Mouse (Mus musculus) hindbrain, embryonic 13.5 days (tissue): Measurements from ENCODE around the gene Pcgf1. TPM values are rescaled to one million over a fixed set of nuclear protein-coding genes. Genes with fewer than 3 reads are reported as not detected.

Experiments
- ATAC-seq: fragments of 200-750 bp; cut with Nextera tagmentation; 2 replicates; pipeline ENCODE4 v1.8.0; 2017; ENCODE audit warnings: moderate TSS enrichment; ENCODE audit not compliant: low FRiP score
- H3K27ac ChIP-seq: fragments of 300-500 bp; sonication (generic); 2 replicates; pipeline ENCODE4 v1.5.1; 2015; ENCODE audit warnings: inconsistent platforms, mild to moderate bottlenecking, moderate library complexity
- H3K27me3 ChIP-seq: fragments of 300-500 bp; sonication (generic); 2 replicates; pipeline ENCODE4 v1.6.1; 2015; ENCODE audit warnings: mild to moderate bottlenecking, inconsistent platforms
- H3K36me3 ChIP-seq: fragments of 300-500 bp; sonication (generic); 2 replicates; pipeline ENCODE4 v1.6.1; 2015; ENCODE audit warnings: mild to moderate bottlenecking, inconsistent platforms
- H3K4me1 ChIP-seq: fragments of 300-500 bp; sonication (generic); replicated peaks from 2 replicates; pipeline ENCODE4 v1.6.1; 2015; ENCODE audit warnings: inconsistent platforms
- H3K4me2 ChIP-seq: fragments of 300-500 bp; sonication (generic); 2 replicates; pipeline ENCODE4 v1.6.1; 2015; ENCODE audit warnings: inconsistent platforms, mild to moderate bottlenecking, moderate library complexity
- H3K4me3 ChIP-seq: fragments of 300-500 bp; sonication (generic); 2 replicates; pipeline ENCODE4 v1.5.1; 2015; ENCODE audit warnings: mild to moderate bottlenecking, inconsistent platforms
- H3K9ac ChIP-seq: fragments of 300-500 bp; sonication (generic); 2 replicates; pipeline ENCODE4 v1.6.1; 2015; ENCODE audit warnings: mild to moderate bottlenecking, inconsistent platforms
- H3K9me3 ChIP-seq: fragments of 300-500 bp; sonication (generic); 2 replicates; pipeline ENCODE4 v1.6.1; 2016; ENCODE audit warnings: inconsistent platforms
- WGBS: fragments of 180-500 bp; shearing (Covaris S2); methylation state at CpG from one replicate; pipeline ENCODE4 v1.1.7; 2015; 5-methylcytosine and 5-hydroxymethylcytosine counted together
- polyA plus RNA-seq: library from polyadenylated mRNA; unstranded; fragments of >200 nt; fragmentation: Nextera tagmentation; extraction: Ambion mirVana; gene quantifications from 2 replicates; pipeline ENCODE4 v1.2.1, GENCODE M21; 2015

Pcgf1 gene
- polyA plus RNA-seq = 45.6 and 47.1 TPM in 2 replicates

DNA sequence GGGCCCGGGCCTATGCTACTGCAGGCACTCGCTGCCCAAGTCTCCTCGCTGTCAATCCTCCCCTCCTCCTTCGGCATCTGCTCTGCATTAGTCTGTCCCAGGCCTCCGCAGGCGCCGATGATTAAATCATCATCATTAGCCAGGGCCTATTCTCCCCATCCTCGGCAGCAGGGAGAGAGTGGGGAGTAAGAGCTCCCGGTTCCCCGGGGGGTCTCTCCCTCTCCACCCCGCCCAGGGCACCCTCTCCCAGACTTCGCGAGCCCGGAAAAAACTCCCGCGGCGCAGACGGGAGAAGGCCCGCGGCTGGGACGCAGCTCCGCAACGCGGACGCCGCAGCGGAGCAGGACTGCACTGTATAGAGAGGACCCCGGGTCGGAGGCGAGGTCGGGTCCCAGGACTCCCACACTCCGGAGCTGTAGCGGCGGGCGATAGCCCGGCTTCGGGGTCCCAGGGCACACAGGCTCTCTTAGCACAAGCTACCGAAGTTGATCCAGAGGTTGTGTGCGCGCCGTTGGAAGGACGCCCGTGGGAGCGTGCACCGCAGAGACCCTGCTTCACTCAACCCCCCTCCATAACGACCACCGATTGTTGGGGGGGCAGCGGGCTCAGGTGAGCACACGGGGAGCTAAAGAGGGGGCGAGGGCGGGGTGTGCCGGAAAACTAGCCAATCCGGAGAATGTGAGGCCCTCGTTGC lies at the start of gene Pcgf1:
Gene Pcgf1, plus strand, starts transcription at position 240 of the 694 bp plus-strand sequence.
- peak within 1 kb of the TSS; percentile 94 for H3K27ac ChIP-seq
- H3K4me2 ChIP-seq = peak within 1 kb of the TSS; percentile 94
- H3K9me3 ChIP-seq = no peaks in the 10 kb centered on the region
- peaks cover 56% of the 10 kb centered on the region for H3K27me3 ChIP-seq
- H3K4me3 ChIP-seq = peak within 1 kb of the TSS; percentile 77
- peak within 1 kb of the TSS; percentile 88 for H3K9ac ChIP-seq
- peaks cover 25% of the 10 kb centered on the region for H3K4me1 ChIP-seq
- peaks cover 23% of the 10 kb centered on the region for H3K36me3 ChIP-seq
- WGBS = under 1% methylated on average over 54 of the region's 54 CpGs
- ATAC-seq = peak; percentile 84

DNA sequence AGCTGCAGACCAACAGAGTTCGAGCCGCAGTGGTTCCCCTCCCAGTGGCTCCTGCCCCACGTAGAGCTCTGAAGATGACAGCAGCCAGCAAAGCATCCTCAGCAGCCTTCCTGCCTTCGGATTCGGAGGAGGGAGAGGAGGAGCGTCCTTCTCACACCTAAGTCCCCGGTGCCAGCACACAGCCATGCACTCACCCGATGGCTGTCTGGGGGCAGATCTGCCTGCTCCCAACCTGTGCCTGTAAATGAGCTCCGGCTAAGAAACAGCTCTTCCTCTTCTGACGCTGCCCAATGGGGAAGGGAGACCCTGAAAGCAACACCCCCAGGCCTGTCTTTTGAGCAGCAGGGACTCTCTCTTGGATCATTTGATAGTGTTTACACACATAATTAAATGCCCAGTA lies 47.9 kb upstream of the Pcgf1 start:
- H3K4me1 ChIP-seq = peaks cover 29% of the 10 kb centered on the region
- H3K4me3 ChIP-seq = no peak overlapping the region
- H3K9me3 ChIP-seq = no peaks in the 10 kb centered on the region
- WGBS = 28% methylated on average over 10 of the region's 10 CpGs
- H3K27me3 ChIP-seq = peaks cover 73% of the 10 kb centered on the region
- no peak for ATAC-seq
- no peak overlapping the region for H3K27ac ChIP-seq
- H3K9ac ChIP-seq = 0 out of 2 replicates have a peak overlapping the region, but pooled peaks have one; percentile 35
- H3K36me3 ChIP-seq = no peaks in the 10 kb centered on the region
- no peak overlapping the region for H3K4me2 ChIP-seq

DNA sequence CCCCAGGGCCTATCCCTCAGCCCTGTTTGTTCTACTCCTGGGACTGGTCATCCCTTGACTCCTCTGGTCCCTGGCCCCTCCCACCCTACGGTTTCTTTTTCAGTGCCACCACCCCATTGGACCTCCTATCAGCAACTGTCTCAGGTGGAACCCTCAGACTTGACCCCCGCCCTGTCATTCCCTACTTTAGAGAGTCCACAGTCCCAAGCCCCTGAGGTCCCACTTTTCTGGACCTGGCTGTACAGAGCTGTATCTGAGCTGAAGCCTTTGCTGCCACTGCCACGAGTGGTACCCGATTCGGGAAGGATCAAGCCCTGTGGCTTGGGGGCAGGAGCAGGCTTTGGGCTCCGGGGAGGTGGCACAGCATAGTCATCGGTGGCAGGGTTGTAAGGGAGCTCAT lies 46.6 kb upstream of the Pcgf1 start:
- Histone ChIP-seq H3K4me3 (no peak overlapping the region), H3K4me1 (peaks cover 29% of the 10 kb centered on the region), H3K9ac (no peak overlapping the region), H3K27me3 (peaks cover 83% of the 10 kb centered on the region), H3K36me3 (no peaks in the 10 kb centered on the region), H3K4me2 (no peak overlapping the region), H3K27ac (no peak overlapping the region), H3K9me3 (no peaks in the 10 kb centered on the region)
- WGBS = 66% methylated on average over 7 of the region's 7 CpGs
- no peak for ATAC-seq

DNA sequence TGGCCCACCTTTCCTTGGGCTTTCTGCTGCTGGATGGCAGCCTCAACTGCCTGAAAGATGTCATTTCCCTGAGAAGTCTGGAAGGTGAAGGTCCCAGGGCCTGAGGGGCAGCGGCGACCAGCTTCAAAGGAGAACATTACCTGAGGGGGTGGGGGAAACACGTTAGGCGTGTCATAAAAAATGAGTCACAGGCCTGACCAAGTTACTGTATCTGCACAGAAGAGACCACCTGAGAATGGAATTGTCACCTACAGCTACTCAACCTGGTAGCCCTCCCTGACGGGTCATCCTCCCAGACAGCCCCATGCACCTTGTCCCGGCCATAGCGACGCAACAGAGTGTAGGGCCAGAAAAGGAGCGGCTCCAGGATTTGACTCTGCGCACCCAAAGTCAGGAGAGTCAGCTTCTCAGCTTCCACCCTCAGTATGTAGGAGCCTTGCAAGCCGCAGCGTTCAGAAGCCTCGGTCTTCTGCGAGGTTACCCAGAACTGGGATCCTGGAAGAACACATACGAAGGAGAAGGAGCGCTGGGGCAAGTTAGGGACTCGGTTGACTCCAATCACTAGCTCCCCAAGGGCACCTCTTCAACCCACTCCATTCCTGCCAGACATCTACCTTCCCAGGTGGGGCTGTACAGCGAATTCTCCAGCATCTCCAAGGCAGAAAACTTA lies 45.6 kb upstream of the Pcgf1 start:
- no peak for ATAC-seq

DNA sequence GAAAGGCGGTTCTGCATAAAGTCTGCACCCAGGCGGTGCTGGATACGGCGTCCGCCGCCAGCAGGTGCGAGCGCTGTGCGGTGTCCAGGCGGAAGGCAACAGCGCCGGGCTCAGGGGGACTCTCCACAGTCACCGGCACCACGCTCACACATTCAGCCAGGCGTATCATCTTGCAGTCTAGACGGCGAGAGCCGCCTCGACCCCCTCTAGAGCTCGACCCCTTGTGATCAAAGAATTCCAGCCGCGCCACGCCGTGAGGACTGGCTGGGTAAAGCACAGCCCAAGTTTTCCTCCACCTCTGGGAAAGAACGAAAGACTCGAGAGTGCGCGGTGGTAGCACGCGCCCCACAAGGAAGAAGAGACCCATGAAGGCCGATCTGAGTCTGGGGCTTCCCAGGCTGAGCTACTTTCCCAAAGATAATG lies 44.9 kb upstream of the Pcgf1 start:
- peaks cover 77% of the 10 kb centered on the region for H3K27me3 ChIP-seq
- 0 out of 2 replicates have a peak overlapping the region, but pooled peaks have one; percentile 53 for H3K27ac ChIP-seq
- H3K9me3 ChIP-seq = no peaks in the 10 kb centered on the region
- 2% methylated on average over 31 of the region's 31 CpGs for WGBS
- H3K4me1 ChIP-seq = peaks cover 29% of the 10 kb centered on the region
- H3K4me3 ChIP-seq = peak overlapping the region; percentile 48
- H3K9ac ChIP-seq = peak overlapping the region; percentile 63; the same call in 1 of the 2 replicates
- no peaks in the 10 kb centered on the region for H3K36me3 ChIP-seq
- ATAC-seq = peak; percentile 40; the same call in 1 of the 2 replicates
- peak overlapping the region; percentile 76 for H3K4me2 ChIP-seq

More for the DNA sequence above, 45.6 kb upstream of the Pcgf1 start:
- Histone ChIP-seq H3K4me3 (peak overlapping the region; percentile 48), H3K4me1 (peaks cover 29% of the 10 kb centered on the region), H3K27ac (no peak overlapping the region), H3K4me2 (peak overlapping the region; percentile 76), H3K36me3 (no peaks in the 10 kb centered on the region), H3K27me3 (peaks cover 84% of the 10 kb centered on the region), H3K9me3 (no peaks in the 10 kb centered on the region), H3K9ac (peak overlapping the region; percentile 63; the same call in 1 of the 2 replicates)
- 19% methylated on average over 18 of the region's 18 CpGs for WGBS

DNA sequence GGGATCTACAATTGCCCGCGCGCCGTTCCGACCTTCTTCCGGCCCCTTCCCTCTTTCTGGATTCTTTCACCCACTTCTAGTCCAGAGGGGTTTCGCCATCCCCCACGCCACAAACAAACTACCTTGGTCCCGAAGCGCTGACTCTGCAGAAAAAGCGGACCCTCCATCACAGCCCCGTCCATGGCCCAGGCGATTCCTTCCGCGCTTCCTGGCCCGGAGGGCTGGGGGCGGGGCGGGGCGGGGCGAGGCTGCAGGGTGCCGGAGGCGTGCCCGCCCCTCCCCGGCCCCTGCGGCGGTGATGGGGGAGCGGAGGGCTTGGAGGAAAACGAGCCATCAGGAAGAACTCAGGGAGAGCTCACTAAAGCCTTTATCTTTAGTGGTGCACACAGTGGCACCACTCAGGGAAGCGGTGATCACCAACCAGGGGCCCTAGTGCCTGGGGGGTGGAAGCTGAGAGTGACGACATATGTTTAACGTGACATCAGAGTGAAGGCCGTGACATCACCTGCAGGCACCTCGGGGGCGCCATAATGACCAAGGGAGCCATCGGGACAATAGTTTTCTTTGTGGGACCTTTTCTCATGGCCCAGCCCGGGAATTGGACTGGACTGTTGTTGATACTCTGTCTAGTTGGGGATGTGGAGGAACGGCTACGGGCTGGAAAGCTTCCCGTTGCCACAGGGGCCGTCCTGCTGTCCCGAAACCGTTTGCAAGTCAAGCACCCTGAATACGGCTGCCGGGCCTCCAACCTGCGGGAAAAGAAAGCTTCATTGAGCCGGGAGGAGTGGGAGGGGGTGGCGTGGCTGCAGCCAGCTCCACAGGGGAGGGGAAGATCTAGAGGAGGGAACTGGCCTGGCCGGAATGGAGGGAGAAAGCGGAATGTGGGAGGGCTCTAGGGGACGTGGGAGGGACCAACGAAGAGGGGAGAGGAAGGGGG lies 44.2 kb upstream of the Pcgf1 start, which contains the start of the genes Dok1 and Loxl3:
Gene Dok1, minus strand, starts transcription at position 223 of the 937 bp plus-strand sequence.
Gene Loxl3, plus strand, starts transcription at position 925 of the 937 bp plus-strand sequence.
- Histone ChIP-seq H3K4me3 (peak within 1 kb of the TSS; percentile 48), H3K36me3 (no peaks in the 10 kb centered on the region), H3K4me2 (peak within 1 kb of the TSS; percentile 76), H3K27ac (peak within 1 kb of the TSS; percentile 53), H3K9me3 (no peaks in the 10 kb centered on the region), H3K9ac (peak within 1 kb of the TSS; percentile 63), H3K4me1 (peaks cover 34% of the 10 kb centered on the region), H3K27me3 (peaks cover 70% of the 10 kb centered on the region)
- ATAC-seq = peak; percentile 67
- WGBS = under 1% methylated on average over 51 of the region's 51 CpGs

DNA sequence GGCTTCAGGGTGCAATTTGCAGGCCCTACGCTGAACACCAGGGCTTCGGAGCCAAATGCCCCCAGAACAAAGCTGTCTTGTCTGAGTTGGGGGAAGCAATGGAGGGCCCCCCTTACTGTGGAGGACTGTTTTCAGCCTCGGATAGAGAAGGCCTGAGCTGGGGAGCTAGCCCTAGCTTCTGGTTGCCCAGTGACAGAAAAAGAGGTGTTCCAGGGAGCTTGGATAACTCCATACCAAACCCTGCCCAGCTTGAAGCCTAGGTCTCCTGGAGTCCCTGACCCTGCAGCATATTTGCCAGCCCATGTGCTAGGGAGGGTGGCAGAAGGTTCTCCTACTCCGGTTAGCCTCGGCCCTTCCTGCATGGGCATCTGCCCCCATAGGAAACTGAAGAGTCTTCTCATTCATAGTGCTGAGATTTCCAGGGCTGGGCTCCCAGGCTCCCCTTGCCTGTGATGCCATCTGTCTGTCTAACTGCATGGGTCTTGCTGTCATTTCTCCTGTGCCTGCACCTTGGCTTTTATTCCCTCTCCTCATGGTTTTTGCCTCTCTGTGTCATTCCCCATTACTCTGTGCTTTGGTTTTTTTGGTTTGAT lies 43.1 kb upstream of the Pcgf1 start:
- H3K4me3 ChIP-seq = peak overlapping the region; percentile 48
- H3K4me1 ChIP-seq = peaks cover 38% of the 10 kb centered on the region
- H3K27ac ChIP-seq = no peak overlapping the region
- 16% methylated on average over 5 of the region's 5 CpGs for WGBS
- no peaks in the 10 kb centered on the region for H3K36me3 ChIP-seq
- peak overlapping the region; percentile 63 for H3K9ac ChIP-seq
- H3K4me2 ChIP-seq = peak overlapping the region; percentile 76
- peaks cover 64% of the 10 kb centered on the region for H3K27me3 ChIP-seq
- ATAC-seq = no peak
- H3K9me3 ChIP-seq = no peaks in the 10 kb centered on the region

DNA sequence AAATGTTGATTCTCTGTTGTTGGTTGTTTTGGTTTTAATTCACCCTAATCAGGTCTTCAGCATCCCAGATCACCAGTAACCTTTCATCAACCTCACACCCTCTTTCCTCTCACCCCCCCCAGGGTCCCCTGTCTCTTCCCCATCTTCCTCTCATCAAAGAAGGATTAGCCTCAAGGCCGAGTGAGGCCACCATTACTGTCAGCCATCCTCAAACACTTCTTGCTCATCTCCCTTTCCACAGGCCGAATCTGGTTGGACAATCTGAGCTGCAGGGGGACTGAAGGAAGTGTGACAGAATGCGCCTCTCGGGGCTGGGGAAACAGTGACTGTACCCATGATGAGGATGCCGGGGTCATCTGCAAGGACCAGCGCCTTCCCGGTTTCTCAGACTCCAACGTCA lies 40.5 kb upstream of the Pcgf1 start:
- Histone ChIP-seq H3K9me3 (no peaks in the 10 kb centered on the region), H3K4me1 (peaks cover 34% of the 10 kb centered on the region), H3K36me3 (no peaks in the 10 kb centered on the region), H3K27me3 (peaks cover 39% of the 10 kb centered on the region), H3K9ac (no peak overlapping the region), H3K4me2 (no peak overlapping the region), H3K27ac (no peak overlapping the region), H3K4me3 (no peak overlapping the region)
- 88% methylated on average over 8 of the region's 8 CpGs for WGBS
- ATAC-seq = no peak

DNA sequence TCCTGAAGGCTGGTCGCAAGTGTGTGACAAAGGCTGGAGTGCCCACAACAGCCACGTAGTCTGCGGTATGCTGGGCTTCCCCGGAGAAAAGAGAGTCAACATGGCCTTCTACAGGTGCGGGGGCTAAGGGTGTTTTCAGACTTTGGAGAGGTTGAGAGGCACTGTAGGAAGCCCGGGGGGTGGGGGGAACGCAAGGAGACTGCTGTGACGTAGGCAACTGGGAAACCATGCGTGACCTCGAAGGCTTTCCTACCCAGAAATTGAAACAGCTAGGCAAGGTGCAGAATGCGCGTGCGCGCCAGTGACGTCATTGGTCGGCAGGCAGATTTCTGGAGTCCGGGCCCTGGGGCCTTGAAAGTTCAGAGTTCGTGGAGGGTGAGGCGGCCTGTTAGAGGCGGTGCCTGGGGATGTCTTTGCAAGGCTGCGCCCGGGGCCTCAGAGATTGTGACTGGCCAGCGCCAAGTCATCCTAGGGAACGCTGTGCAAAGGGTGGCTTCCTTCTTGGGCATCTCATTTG lies 39.1 kb upstream of the Pcgf1 start:
- Histone ChIP-seq H3K36me3 (no peaks in the 10 kb centered on the region), H3K4me2 (peak overlapping the region; percentile 53), H3K4me3 (peak overlapping the region; percentile 26), H3K27me3 (peaks cover 25% of the 10 kb centered on the region), H3K9me3 (no peaks in the 10 kb centered on the region), H3K27ac (no peak overlapping the region), H3K4me1 (peaks cover 20% of the 10 kb centered on the region), H3K9ac (peak overlapping the region; percentile 43)
- ATAC-seq = peak; percentile 65
- WGBS = 5% methylated on average over 24 of the region's 24 CpGs

DNA sequence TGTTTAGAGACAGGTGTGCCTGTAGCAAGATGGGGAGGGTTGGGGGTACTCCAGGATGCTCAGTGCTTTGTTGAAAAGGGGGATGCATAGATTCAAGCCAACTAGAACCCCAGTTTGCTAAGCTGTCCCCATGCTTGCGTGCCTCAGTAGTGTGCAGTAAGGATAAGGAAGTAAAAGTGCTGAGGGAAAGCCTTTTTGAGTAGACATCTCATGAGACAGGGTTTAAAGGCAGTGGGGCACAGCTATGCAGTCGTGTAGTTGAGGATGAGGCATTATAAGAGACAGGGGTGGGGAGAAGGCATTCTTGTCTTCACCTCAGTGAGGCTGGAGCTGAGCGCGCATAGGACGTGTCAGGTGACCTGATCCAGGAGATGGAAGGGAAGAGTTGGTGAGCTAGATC lies 37.1 kb upstream of the Pcgf1 start:
- 80% methylated on average over 5 of the region's 5 CpGs for WGBS
- ATAC-seq = no peak
- no peak overlapping the region for H3K9ac ChIP-seq

DNA sequence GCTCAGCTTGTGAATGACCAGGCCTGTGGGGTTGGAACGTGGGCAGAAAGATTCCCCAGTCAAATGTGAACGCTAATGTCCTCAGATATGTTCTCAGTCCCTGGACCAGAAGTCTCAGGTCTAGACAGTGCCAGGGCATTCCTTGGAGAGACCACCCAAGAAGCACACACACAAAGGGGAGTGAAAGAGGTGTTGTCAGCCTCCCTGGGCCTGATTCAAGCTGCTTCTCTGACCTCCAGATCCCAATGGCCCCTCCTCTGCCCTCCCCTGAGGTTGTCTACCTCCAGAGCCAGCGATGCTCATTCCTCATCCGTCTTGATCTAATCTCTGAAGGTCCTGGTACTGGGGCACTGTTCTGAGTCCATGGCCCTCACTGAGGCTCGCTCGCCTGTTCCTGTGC lies 34.1 kb upstream of the Pcgf1 start:
- H3K27ac ChIP-seq = no peak overlapping the region
- H3K4me1 ChIP-seq = peaks cover 4% of the 10 kb centered on the region
- no peak overlapping the region for H3K4me3 ChIP-seq
- ATAC-seq = no peak
- no peak overlapping the region for H3K9ac ChIP-seq
- 65% methylated on average over 6 of the region's 6 CpGs for WGBS
- H3K4me2 ChIP-seq = no peak overlapping the region
- H3K36me3 ChIP-seq = no peaks in the 10 kb centered on the region
- no peaks in the 10 kb centered on the region for H3K9me3 ChIP-seq
- H3K27me3 ChIP-seq = no peaks in the 10 kb centered on the region

More for the DNA sequence above, 37.1 kb upstream of the Pcgf1 start:
- Histone ChIP-seq H3K4me1 (peaks cover 9% of the 10 kb centered on the region), H3K27ac (no peak overlapping the region), H3K36me3 (no peaks in the 10 kb centered on the region), H3K4me2 (no peak overlapping the region), H3K4me3 (no peak overlapping the region), H3K9me3 (no peaks in the 10 kb centered on the region), H3K27me3 (peaks cover 6% of the 10 kb centered on the region)
